Mouse (Mus musculus): Measurements from ENCODE around the gene G6pdx.

G6pdx gene

GRCm38 (mm10) chrX:74428826-74429276 lies at the start of gene G6pdx:
Gene G6pdx (minus strand): TSS chrX:74429194.
- in situ Hi-C loops (cut with MboI, MseI) = no loop called here

GRCm38 (mm10) chrX:74452773-74453172 lies 23.8 kb upstream of the G6pdx start:
- in situ Hi-C loops (cut with MboI, MseI) = loop anchor here (25.0 kb wide), 1 partner anchor 410 kb away; no protein-coding TSS in a partner anchor

DNA sequence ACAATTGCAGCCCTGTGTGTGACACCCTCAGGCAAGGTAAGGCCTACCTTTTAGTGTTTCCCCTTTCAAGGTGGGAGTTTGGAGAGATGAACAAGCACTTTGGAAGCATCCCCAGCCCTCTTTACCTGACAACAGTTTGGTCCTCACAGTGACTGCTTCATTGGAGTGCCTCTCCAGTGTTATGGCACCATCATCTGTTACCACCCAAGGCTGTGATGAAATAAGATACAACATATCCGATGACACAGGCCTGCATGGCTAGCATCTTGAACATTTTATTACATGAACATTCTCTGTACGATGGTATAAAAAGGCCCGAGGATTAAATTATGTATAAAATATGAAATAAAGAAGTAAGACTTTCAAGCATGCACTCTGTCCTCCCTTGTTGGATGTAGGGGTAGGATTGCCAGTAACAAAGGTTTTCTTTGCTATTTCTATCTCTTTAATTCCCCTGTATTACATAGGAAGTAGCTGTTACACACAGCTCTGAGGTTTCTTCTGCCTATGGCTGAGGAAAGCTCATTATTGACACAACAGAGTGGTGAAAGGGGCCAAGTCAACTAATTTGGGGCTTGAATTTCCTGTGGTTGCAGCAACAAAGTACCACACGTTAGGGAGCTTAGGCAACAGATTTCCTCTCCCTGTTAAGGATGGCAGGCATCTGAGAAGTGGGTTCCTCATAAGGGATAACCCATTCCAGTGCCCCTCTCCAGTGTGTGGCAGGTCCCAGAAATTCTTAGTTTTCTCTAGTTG lies 22.3 kb upstream of the G6pdx start:
- in situ Hi-C loops (cut with MboI, MseI) = loop anchor here (25.0 kb wide), 1 partner anchor 411 kb away; no protein-coding TSS in a partner anchor

DNA sequence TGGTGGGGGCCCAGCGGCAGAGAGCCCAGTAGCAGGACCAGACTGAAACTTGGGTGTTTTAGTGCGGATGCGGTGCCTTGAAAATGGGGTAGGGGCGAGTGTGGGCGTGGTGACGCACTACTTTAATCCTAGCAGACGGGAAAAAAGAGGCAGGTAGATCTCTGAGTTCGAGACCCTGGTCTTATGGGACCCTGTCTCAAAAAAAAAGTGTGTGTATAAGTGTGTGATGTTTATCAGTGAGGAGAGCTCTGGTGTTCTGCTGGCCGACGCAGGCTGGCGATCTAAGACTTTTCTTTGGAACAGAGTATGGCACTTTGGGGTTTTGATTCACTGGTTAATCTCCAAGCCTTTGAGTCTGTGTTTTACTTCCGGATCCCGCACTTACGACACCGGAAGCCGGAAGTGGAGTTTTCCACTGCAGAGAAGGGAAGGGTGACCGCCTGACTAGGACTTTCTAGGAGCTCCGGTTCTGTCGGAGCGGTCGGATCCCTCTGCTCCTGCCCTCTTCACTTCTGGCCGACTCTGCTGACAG lies 362 bp upstream of the G6pdx start:
- in situ Hi-C loops (cut with MboI, MseI) = no loop called here

DNA sequence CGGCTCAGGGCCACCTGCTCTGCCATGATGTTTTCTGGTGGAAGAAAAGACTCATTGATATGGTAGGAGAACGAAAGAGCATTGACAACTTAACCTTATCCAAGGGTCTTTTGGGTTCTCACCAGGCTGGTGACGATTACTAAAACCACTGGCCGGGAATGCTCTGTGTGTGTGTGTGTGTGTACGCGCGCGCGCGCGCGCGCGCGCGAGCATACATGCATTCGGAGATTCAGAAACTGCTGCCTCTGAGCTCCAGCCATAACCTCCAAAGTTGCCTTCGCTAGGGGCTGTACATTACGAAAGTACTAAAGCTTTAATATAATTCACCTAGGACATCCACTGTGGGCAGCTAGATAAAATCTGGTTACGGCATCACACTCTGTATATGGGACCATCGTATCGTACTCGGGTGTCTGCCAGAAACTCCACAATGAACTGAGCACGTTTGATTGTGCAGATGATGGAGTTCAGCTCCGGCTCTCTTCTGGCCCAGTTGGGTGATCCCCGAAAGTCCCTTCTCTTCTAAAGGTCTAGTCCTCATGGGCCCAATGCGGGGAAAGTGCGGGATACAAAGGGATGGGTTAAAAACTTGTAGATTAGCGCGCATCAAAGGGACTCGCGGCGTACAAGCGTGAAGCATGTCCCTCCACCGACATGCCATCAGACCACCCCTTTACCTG lies 708 bp downstream of the G6pdx start:
- in situ Hi-C loops (cut with MboI, MseI) = no loop called here

DNA sequence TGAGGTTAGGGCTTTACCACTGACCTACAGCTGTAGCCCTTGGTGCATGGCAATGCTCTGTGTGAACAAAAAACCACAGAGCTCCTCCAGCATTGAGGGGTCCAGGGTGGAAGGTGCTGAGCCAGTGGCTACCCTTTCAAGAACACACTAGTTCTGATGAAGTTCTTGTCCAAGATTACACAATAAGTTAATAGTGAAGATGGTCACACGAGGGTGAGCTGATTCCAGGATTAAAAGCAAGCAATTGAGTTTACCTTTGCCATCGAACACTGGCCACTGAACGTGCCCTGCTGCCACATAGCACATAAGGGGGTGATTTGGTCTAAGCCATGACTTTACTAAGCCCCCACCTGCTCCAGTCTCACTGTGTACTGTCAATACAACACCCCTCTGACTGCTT lies 1.9 kb downstream of the G6pdx start:
- in situ Hi-C loops (cut with MboI, MseI) = no loop called here

- in situ Hi-C loops (cut with MboI, MseI) = no loop called here
Observed at GRCm38 (mm10) chrX:74426256-74426655, 2.7 kb downstream of the G6pdx start.

DNA sequence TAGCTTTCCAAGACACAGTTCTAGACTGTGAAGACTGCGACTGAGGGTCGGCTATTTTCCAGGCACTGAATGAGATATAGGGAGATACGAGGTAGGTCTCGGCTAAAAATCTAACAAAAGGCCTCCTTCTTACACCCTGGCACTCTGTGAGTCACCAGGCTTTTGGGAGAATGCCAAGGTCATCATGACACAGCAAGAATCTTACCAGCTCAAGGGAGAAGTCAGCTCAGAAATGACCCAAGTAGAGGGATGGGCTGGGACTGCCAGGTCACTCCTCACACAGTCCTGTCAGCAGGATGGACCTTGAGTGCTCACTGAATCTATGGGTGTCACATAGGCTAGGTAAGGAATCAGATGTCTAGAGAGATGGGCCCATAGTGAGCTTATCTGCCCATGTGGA lies 3.8 kb downstream of the G6pdx start:
- in situ Hi-C loops (cut with MboI, MseI) = no loop called here

DNA sequence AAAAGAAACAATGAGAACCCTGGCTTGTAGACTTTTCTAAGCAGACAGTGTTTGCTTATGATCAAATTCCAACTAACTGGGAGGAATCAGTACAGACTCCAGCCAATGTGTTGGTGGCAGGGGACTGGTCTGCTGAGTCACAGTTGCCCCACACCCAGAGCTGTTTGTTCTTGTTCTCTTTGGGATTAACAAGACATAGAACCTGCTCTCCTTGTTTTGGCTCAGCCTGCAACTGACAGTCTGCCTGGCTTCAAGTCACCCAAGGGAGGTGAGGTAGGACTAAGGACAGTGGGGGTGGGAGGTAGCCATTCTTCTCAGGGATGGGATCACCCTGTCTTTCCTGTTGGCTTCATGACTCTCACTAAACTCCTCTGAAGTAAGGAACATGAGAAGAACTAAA lies 4.6 kb downstream of the G6pdx start:
- in situ Hi-C loops (cut with MboI, MseI) = no loop called here

GRCm38 (mm10) chrX:74413377-74413776 lies 15.6 kb downstream of the G6pdx start:
- in situ Hi-C loops (cut with MboI, MseI) = loop anchor here (5.0 to 10.0 kb wide), 3 partner anchors 59 to 291 kb away; partner anchors contain the start of genes Emd and Lage3

DNA sequence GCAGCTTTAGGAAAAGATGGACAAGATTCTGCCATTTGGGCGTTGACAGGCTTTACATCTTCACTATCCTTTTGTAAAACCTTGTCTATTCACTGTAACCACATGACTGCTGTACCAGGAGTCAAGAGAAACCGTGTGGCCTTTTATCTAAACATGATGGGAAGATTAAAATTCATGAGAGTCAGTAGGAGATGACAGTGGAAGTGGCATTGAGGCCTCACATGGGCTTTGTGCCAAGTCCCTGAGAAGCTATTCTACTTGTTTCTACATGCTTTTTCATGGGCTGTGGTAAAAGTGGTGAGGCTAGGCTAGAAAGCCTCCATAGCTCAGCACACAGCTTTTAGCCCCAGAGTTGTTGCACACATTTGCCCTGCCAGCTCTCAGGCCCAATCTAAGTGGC lies 20.7 kb downstream of the G6pdx start:
- in situ Hi-C loops (cut with MboI, MseI) = no loop called here

DNA sequence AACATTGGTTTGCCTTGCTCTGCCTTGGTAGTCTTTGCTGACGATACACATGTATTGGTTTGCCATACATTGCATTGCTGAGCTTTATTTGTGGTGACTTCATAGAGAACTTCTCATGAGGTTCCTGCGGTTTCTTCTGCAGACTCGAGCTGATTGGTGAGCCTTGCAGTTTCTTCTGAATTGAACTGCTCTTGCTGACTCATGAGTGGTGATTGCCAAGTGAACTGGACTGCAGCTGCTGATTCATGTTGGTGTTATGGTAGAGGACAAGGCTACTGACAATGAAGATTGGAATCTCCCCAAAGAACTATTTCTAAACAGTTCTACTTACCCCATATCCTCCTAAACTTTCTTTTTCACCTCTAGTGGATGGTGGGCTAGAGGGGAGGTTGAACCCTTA lies 28.9 kb downstream of the G6pdx start:
- in situ Hi-C loops (cut with MboI, MseI) = no loop called here

- in situ Hi-C loops (cut with MboI, MseI) = loop anchor here (5.0 kb wide), 1 partner anchor 35 kb away; no protein-coding TSS in a partner anchor
Observed at GRCm38 (mm10) chrX:74392535-74393443, 36.2 kb downstream of the G6pdx start, which contains the start of the genes Fam3a and Ikbkg. Gene Fam3a (minus strand): TSS chrX:74393272. Gene Ikbkg (plus strand): TSS chrX:74393290.

- in situ Hi-C loops (cut with MboI, MseI) = no loop called here
Observed at GRCm38 (mm10) chrX:74388153-74388552, 40.8 kb downstream of the G6pdx start.

DNA sequence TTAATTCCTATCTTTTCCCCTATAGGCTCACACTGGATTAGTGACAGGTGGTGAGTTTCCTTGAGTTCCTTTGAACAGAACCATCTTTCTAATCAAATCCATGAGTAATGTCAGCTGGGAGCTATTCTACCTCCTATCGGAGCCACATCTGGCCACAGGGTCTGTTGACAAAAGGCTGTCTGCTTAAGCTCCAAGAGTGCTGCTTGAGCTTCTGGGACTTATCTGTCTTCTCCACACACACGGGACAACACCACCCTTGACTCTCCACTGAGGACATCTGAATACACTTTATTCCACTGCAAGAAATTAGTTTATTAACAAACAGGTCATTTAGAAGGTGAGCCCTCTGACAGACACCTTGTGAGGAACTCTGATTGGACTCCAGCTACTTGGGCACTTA lies 44.5 kb downstream of the G6pdx start:
- in situ Hi-C loops (cut with MboI, MseI) = no loop called here

DNA sequence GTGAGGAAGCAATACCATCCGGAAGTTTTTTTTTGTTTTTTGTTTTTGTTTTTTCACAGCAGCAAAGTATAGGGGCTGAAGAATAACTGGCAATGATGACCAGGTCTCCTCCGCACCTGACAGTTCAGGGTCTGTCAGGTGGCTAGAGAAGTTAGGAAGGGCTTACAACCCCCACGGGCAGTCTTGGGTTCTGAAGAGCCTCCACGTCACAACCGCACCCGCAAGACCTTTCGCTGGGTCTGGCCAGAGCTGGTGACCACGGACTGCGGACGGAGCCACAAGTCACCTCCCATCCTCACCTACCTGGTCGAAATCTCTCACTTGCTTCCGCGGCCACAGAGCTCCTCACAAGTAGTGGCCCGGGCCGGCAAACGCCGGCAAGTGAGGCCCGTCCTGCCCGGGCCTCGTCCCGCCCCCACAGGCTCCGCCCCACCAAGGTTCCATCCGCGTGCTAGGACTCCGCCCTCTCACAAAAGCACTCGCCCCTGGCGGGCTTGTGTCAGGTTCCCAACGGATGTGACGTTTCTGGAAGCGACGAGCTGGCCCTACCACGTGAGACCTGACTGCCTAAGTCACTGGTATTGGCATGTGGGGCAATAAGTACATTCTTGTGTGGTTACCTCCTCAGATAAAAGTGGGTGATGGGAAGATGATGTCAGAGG lies 56.0 kb downstream of the G6pdx start, which contains the start of the genes Ubl4a and Slc10a3:
Ubl4a (minus strand) TSS at position 331 of the 662 bp plus-strand sequence.
Slc10a3 (minus strand) TSS at position 462 of the 662 bp plus-strand sequence.
- in situ Hi-C loops (cut with MboI, MseI) = no loop called here

DNA sequence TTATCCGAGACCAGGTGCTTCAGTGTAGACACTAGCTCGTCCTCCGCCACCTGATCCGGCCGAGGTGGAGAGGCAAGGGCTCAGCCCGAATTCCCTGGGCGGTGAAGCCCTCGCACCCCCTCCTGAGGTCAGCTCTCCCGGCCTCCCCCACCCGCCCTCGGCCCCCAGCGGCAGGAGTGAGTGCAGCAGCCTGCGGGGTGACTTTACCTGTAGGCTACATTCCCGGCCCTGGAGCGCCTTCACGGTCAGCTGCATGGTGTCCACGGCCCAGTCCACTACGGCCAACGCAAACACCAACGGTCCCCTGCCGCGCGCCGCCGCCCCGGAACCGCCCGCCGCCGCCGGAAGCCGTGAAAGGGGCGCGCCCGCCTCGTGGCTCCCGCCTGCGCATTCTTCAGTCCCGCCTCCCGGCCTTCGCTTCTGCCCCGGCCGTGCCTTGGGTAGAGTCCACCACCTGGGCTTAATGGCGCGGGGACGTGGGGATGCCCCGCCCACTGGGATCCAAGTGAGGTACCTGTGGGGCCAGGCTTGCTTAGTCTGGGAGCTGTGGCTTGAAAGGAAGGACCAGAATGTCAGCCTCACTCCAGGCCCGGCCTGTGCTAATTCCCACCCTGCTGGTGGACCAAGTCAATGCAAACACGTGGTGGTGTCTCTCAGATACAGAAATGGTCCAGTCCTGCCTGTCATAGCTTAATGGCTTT lies 60.6 kb downstream of the G6pdx start:
- in situ Hi-C loops (cut with MboI, MseI) = no loop called here

- in situ Hi-C loops (cut with MboI, MseI) = no loop called here
Observed at GRCm38 (mm10) chrX:74367512-74367911, 61.5 kb downstream of the G6pdx start.
